Mouse (Mus musculus) gastrocnemius, adult 2 months (tissue): ENCODE data around the gene Fgfbp3. TPM values are rescaled to one million over a fixed set of nuclear protein-coding genes. Genes with fewer than 3 reads are reported as not detected.
"Not testable (repeated sequence)": the region's sequence is repeated elsewhere in the genome, so short reads cannot be mapped to it uniquely, and the experiment has no call there.

ENCODE experiments used
- DNase-seq: peaks from one replicate; pipeline ENCODE4 v3.0.0; 2022
- H3K27ac ChIP-seq: fragments of 200-600 bp; 2 replicates; pipeline ENCODE4 v1.8.1; 2022; ENCODE audit warnings: mild to moderate bottlenecking
- H3K4me3 ChIP-seq: fragments of 200-600 bp; 2 replicates; pipeline ENCODE4 v1.8.1; 2022; ENCODE audit warnings: mild to moderate bottlenecking, moderate library complexity
- CTCF ChIP-seq: fragments of 200-600 bp; IDR thresholded peaks from 2 replicates; pipeline ENCODE4 v1.8.1; 2022; ENCODE audit warnings: antibody characterized with exemption, mild to moderate bottlenecking, moderate library complexity
- intact Hi-C: fragments of 180-260 bp; cut with DNase I; formaldehyde crosslinking; loops from one replicate; pipeline ENCODE4 v1.15.1; 2025
- total RNA-seq, 2 experiments: library from RNA; stranded (reverse); gene quantifications; 2 replicates each; pipeline ENCODE4 v1.2.3; 2021

Gene Fgfbp3
- total RNA-seq, 2 experiments from 2014 or later: 1.3 to 2.3 TPM

DNA sequence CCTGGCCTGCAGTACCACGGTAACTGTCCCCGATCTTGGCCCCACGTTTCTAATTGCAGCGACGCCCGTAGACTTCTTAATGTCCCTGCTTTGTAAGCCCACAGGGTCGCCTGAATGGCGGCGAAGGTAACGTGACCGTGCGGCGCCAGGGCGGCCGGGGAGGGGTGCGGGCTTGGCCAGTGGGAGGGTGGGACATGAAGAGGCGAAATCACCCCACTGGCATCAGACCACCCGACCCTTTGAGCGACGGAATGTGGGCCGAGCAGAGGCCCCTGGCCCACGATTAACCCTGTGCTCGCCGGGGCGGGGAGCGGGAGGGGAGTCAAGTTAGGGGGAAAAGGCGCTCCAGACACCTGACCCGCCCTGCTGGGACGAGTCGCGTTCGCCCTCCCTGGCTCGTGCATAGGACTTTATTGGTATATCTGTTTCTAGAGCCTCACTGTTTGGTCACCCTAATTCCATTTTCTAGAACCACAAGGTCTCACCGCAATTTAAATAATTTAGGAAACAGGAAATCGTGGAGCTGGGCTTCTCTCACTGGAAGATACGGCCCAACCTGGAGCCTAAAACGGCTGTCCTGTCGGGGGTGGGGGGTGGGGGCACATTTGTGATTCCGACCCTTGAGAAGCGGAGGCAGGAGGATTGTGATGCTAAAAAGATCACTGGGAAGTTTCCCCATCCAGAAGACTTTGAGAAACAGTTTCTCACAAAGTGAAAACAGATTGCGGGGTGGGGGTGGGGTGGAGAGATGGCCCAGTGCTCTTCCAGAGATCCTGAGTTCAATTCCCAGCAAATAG is 15.0 kb downstream of the Fgfbp3 start:
- no peak for TF ChIP-seq CTCF
- peak overlapping the region; percentile 78 for H3K4me3 ChIP-seq
- DNase-seq: peak; percentile 56
- intact Hi-C loops: no loop called here
- H3K27ac ChIP-seq: peak overlapping the region; percentile 71

DNA sequence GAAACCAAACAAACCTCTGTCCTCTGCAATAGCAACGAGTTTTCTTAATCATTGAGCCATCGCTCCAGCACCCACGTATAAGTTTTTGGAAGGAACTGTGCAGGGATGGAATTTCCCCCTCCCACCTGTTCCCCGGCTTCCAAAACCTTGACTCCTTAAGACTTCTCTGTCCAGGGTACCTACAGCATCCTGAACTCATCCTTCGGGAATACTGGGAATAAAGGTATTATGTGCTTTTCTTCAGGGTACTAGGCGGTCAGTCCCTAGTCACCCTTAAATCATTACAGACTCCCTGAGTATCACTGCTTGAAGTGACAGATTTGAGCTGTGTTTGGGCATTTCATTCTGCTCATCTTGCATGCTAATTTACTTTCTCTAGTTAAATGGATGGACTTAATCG is 16.0 kb downstream of the Fgfbp3 start:
- H3K4me3 ChIP-seq: no peak overlapping the region

DNA sequence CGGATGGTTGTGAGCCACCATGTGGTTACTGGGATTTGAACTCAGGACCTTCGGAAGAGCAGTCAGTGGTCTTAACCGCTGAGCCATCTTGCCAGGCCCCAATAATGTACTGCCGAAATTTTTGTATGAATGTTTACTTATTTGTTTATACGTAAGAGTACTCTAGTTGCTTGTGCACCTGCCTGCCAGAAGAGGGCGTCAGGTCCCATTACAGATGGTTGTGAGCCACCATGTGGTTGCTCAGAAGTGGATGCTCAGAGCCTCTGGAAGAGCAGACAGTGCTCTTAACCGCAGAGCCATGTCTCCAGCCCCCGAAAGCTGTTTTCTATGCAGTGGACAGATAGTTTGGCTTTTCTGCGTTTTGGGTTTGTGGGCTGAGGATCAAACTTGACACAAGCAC is 21.6 kb downstream of the Fgfbp3 start:
- DNase-seq: no peak
- Histone ChIP-seq H3K27ac (no peak overlapping the region), H3K4me3 (no peak overlapping the region)
- TF ChIP-seq CTCF: peak; percentile 64
- intact Hi-C loops: loop anchor here (1.0 kb wide), 1 partner anchor 25 kb away; no protein-coding TSS in a partner anchor

More for the DNA sequence above, 16.0 kb downstream of the Fgfbp3 start:
- intact Hi-C loops: no loop called here
- no peak for TF ChIP-seq CTCF
- H3K27ac ChIP-seq: no peak overlapping the region
- no peak for DNase-seq

DNA sequence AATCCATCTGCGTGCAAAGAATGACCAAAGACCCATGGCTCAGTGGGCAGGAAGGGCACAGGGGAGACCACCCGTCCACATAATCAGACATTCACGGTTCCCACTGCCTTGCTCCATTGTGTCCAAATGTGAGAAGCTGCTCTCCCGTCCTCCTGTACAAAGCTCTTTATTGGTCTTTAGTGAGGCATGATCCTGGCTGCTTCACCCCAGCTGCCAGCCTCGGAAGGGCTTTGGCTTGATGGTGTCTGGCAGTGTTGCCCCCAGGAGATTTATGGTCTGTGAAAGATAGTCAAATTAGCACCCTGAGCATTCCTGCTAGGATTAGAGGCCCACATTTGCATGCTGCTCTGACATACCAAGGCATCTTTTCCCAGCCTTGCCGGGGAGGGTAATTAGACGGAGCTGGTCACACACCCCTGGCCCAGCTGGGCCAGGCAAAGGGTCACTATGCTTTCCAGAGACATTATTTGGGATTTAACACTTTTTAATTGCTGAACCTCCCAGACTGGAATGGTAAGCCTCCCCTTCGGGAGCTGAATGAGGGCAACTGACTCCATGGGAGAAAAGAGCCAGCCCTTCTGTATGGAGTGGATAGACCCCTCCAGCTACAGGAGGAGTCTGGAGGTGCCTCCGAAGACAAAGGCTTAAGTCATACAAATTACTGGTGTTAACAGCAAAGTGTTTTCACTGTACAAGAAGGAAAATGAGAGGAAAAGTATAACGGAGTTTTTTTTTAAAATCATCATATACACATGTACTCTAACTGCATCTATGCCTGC is 22.4 kb downstream of the Fgfbp3 start:
- TF ChIP-seq CTCF: no peak
- no peak overlapping the region for H3K4me3 ChIP-seq
- H3K27ac ChIP-seq: no peak overlapping the region
- intact Hi-C loops: loop anchor here (1.0 kb wide), 1 partner anchor 25 kb away; no protein-coding TSS in a partner anchor
- no peak for DNase-seq

DNA sequence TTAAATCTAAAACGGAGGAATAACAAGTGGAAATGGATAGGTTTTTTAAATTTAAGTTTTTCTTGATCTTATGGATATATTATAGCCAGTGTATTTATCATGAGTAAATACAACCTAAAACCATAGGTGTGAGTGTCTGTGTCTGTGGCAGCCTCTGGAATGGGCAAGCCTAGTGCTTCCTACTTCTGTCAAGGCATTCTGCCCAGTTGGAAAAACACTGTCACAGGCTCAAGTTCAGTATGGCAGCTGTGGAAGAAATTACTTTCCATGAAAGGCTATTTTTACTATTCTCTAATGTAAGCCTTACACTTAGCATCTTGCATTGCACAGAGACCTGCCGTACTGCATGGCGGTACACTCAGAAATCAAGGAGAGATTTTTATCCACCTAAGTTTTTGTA is 27.7 kb downstream of the Fgfbp3 start:
- peak; percentile 42 for DNase-seq
- intact Hi-C loops: loop anchor here (5.0 kb wide), 1 partner anchor 54 kb away; no protein-coding TSS in a partner anchor
- TF ChIP-seq CTCF: no peak
- H3K27ac ChIP-seq: peak overlapping the region; percentile 46
- H3K4me3 ChIP-seq: no peak overlapping the region

DNA sequence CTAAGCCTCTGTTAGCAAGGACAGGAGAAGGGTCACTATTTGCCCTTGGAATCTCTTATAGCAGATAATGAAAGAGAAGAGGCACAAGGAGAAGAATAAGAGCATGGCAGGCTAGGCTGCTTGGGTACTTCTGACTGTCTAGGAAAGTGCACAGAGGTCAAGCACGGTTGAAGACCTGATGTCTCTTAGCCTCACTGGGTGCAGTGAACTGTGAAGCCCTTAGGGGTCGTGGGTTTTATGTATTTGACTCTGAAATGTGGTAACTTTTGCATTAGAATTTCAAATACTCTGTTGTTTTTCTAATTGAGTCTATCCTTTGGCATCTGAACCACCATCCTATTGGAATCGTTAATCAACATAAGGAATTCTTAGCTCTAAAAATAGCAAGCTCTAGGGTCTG is 31.7 kb downstream of the Fgfbp3 start:
- TF ChIP-seq CTCF: no peak
- intact Hi-C loops: no loop called here
- DNase-seq: no peak
- no peak overlapping the region for H3K27ac ChIP-seq
- H3K4me3 ChIP-seq: no peak overlapping the region

DNA sequence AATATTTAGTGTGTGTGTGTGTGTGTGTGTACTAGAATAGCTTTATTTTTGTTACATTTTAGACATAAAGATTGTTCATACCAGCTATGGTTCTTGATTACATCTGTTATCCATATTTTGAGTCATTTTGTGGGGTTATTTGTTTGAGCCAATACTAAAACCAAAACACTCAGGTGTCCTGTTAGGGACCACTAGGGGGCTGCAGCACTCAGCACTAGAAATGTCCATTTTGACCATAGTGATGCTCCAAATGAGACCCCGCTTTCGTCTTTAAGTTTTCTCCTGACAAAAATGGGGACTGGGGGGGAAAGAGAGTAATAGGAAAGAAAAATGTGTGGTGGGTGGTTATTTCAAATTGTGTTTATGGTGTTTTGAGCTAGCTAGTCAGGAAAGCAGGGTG is 33.1 kb downstream of the Fgfbp3 start:
- Histone ChIP-seq H3K27ac (no peak overlapping the region), H3K4me3 (no peak overlapping the region)
- DNase-seq: no peak
- intact Hi-C loops: no loop called here
- peak; percentile 49 for TF ChIP-seq CTCF

DNA sequence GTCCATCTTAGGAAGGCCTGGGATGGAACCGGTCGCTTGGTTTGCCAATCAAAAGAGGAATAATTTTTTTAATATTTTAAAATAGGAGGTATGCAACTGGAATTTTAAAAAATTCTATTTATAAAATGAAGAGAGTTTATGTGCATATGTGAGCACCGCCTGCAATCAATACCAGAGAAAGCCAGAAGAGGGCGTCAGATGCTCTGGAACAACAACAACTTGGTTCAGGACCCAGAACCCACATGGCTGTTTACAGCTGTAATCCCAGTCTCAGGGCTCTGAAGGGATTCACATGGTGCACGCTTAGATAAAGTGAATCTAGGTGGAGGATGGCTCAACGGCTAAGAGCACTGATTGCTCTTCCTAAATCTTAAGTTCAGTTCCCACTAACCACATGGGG is 36.3 kb downstream of the Fgfbp3 start:
- Histone ChIP-seq H3K27ac (no peak overlapping the region), H3K4me3 (no peak overlapping the region)
- TF ChIP-seq CTCF: peak; percentile 57
- intact Hi-C loops: loop anchor here (5.0 kb wide), 1 partner anchor 36 kb away; no protein-coding TSS in a partner anchor
- DNase-seq: peak; percentile 32

DNA sequence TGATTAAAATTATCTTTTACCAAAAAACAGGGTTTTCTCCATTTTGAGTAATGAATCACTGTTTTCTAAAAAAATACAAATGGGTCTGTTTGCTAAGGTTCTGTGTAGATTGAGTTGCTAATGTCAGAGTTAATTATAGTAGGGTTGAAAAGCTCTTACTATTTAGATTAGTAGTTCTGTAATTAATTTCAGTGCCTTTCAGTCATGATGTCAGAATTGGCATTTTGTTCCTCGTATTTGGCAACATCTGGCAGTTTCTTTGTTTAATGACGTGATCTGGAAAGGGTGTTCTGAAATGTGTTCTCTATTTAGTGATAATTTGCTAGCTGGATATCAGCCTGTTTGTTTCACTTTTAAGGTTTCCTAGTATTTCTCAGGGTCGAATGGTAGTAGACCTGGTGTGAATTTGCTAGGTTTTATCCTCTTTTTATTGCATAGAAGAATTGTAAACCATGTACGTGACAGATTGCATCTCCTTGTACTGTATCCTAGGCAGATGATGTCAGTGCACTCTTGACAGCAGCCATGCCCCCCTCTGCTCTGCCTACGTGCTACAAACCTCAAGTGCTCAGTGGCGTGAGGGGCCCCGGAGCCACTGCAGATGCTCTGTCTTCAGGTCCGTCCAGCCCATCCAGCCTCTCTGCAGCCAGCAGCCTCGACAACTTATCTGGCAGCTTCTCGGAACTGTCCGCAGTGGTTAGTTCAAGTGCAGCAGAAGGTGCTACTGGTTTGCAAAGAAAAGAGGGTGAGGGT is 40.5 kb downstream of the Fgfbp3 start:
- no peak for DNase-seq
- Histone ChIP-seq H3K27ac (no peak overlapping the region), H3K4me3 (no peak overlapping the region)
- intact Hi-C loops: no loop called here
- no peak for TF ChIP-seq CTCF

DNA sequence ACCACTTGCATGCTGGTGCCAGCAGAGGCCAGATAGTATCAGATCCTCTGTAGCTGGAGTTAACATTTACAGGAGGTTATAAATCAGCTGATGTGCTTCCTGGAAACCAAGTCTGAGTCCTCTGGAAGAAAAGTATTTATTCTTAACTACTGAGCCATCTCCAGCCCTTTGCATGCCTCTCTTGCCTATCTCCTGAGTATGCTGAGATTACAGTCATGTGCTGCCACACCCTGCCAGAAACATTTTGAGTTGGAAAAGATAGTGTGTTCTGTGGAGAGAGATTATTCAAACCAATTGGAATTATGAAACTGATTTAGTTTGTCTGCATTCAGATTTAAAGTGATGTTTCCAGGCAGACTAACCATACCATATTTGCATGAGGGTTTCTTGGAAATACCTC is 42.1 kb downstream of the Fgfbp3 start:
- no peak for DNase-seq
- no peak for TF ChIP-seq CTCF
- Histone ChIP-seq H3K4me3 (no peak overlapping the region), H3K27ac (no peak overlapping the region)
- intact Hi-C loops: no loop called here

DNA sequence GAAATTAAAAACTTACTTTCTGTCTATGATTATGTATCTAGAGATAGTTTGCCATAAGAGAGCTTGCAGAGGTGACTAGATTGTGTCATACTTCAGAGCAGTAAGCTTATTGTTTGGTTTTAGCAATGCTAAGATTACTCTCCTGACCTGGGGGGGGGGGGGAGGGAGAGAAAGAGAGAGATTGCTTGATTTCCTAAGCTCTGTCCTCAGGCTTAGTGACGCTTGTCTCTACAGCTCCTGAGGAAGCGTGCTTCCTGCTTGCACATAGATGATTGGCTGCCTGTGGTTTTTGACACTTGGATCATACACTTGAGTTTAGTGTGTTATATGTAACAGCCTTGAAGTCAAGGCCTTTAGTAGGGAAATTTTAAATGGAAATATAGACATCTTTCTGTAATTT is 44.8 kb downstream of the Fgfbp3 start:
- H3K4me3 ChIP-seq: no peak overlapping the region
- no peak for TF ChIP-seq CTCF
- intact Hi-C loops: no loop called here
- DNase-seq: no peak
- no peak overlapping the region for H3K27ac ChIP-seq

DNA sequence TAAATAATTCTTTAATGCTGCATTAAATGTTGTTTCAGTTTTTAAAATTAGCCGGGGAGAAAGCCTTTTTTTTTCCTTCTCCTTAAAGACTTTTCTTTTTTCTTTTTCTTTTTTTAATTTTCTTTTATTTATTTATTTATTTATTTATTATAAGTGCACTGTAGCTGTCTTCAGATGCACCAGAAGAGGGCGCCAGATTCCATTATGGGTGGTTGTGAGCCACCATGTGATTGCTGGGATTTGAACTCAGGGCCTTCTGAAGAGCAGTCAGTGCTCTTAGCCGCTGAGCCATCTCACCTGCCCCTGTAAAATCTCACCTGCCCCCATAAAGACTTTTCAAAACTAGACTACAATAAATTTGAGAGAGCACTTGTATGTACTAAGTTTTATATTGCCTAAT is 50.7 kb downstream of the Fgfbp3 start:
- DNase-seq, H3K27ac ChIP-seq, H3K4me3 ChIP-seq, intact Hi-C loops: not testable (repeated sequence)
- TF ChIP-seq CTCF: peak; percentile 63

Other genes starting within 250 kb of the Fgfbp3 start
- 100 to 1,000 TPM; 675 to 775 TPM for gene Ppp1r3c, start 183.0 kb downstream of the Fgfbp3 start, total RNA-seq
- 100 to 1,000 TPM; 106 to 127 TPM for gene Tnks2, start 85.4 kb downstream of the Fgfbp3 start, total RNA-seq
- gene Btaf1, start 6.5 kb upstream of the Fgfbp3 start, total RNA-seq: 10 to 100 TPM in 1 of 2 experiments, 1 to 10 TPM in 1; 9.8 to 13.5 TPM